Mouse (Mus musculus) right cerebral cortex, postnatal 14 days (tissue): ENCODE measurements around the gene Ptpn5.

Experiments used
- DNase-seq: peaks from one replicate; pipeline ENCODE4 v3.0.0; 2022

Ptpn5 gene

GRCm38 (mm10) chr7:47110511-47110910 is 23.0 kb downstream of the Ptpn5 start:
- DNase-seq, result peak; percentile 59

DNA sequence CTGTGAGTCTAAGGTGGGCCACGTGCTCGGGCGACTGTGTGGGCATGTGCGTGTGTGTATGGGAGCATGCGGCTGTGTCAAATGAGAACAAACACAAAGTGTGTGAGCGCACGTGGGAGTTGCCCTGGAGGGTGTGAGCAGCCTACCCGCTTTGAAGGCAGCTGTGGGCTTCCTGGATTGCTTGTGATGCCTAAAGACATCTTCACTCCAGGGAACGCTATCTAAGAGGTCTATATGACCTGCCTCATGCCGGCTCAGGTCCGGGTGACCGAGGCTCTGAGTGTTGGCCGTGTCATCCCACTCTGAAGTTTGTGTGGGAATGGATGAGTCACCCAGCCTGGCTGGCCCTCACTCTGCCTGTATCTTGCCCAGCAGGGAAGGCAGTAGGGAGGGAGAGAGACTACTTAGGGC is 24.7 kb downstream of the Ptpn5 start:
- DNase-seq, result no peak

DNA sequence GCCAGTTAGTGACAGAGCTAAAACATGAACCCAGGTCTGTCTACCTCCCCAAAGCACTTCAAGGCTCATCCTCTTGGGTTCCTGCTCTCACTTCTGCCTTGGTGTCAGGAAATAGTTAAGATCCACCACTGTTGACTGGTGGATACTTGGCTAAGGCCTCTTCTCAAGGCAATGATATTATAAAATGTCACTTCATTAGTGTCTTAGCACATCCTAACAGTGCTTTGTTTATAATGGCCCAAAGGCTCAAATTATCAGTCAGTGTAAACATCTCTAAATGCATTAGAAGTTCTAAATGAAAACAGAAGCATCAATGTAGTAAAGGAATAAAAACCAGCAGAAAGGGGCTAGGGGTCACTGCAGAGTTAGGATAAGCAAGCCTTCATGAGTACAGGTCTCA is 26.5 kb downstream of the Ptpn5 start:
- DNase-seq, result no peak

GRCm38 (mm10) chr7:47103671-47104414 is 29.6 kb downstream of the Ptpn5 start:
- no peak for DNase-seq

DNA sequence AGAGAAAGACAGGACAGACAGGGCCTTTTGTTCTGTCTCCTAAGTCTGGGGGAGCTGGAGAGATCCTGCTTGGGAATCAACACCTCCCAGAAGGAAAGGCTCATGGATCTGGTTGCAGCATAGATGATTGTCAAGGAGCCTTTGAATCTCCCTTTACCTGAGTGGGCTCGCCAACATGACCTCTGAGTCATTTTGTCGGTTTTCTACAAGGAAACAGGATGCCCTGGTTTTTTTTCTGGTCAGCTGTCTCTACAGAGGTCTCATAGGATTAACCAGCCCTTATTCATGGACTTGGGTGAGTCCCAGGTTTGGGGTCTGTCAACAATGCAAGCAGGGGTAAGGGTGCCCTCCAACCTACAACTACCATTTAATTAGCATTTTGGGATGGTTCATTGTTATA is 30.5 kb downstream of the Ptpn5 start:
- DNase-seq, result no peak

GRCm38 (mm10) chr7:47100615-47101014 is 32.9 kb downstream of the Ptpn5 start:
- no peak for DNase-seq

DNA sequence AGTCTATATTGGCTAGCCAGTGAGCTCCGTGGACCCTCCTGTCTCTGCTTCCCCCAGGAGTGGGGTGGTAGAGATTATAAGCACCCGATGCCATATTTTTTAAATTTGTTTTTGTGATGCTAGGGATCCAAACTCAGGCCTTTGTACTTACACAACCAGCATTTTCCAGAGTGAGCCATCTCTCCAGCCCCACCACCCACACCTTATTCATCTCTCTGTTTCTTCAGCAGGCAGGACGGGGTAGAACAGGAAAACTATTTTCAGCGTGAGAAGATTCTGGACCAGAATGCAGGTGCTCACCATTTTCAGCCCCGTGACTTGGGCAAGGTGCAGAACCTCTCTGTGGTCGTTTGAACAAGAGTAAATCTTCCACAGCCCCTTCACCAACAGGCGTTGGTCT is 34.2 kb downstream of the Ptpn5 start:
- no peak for DNase-seq

DNA sequence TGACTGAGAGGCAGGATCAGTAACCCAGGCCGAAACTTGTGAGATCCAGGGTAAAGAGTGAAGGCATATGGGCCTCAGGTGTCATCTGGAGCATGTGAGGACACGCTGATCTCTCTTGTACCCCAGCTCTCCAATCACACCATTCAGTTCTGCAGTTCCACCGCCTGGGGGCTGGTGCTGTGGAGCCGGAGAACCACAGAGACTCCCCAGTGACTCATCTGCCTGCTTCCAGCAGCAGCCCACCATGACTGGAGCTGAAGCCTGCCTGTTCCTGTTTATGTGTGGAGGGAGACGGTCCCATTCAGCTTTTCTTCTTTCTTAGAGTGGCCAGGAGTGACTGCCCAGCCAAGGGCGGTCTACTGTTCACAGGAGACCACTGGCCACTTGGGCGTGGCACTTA is 35.4 kb downstream of the Ptpn5 start:
- peak; percentile 43 for DNase-seq

- DNase-seq, result no peak
These were observed 38.5 kb downstream of the Ptpn5 start for GRCm38 (mm10) chr7:47094969-47095368.

DNA sequence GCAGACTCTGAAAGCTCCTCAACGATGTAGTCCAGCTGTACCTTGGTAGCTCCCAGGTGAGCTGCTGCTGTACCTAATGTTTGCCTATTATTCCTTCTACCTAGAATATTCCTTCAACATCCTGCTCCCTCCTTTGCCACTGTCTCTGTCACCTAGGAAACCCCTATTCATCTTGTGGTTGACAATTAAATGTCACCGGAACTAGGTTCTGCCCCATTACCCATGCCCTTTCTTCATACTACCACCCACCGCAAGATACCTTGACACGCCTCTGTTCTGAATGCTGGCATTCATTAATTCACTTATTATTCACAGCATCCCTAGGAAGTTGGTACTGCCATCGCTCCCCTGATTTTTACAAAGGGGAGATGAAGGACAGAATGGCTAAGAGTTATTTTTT is 39.5 kb downstream of the Ptpn5 start:
- DNase-seq, result no peak

- DNase-seq, result no peak
These were observed 48.4 kb downstream of the Ptpn5 start for GRCm38 (mm10) chr7:47085075-47085474.

DNA sequence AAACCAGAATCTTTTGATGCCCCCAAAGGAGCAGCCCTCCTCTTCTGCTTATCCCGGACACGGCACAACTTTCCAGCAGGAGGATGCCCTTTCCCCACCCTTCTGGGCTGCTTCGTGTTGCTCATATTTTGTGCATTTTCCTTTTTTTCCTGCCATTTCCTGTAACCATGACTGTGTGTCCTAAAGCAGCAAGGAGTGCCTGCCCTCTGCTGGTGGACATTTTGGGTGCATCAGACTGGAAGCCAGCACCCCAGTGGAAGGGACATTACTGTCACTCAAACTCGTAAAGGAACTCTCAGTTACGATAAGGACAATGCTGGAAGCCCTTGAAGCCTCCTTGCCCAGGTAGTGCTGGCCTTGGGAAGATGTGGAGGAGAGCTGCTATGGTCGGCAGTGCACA is 52.2 kb downstream of the Ptpn5 start:
- peak; percentile 82 for DNase-seq

DNA sequence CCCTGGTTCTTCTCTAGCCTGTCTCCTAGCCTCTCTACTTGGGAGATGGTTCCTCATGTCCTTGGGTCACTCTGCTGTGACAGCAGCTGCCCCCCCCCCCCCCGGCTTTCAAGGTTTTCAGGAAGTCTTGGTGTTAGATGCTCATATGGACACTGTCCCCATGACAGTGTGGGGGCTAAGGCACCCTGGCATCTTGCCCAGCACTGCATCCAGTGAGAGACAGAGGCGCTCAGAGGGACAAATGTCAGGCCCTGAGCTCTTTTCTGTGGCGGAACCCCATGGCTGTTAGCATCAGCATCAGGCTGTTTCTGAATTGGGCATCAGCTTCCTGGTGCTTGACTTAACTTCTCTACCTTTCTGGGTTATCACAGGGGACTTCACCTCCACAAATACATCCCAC is 52.6 kb downstream of the Ptpn5 start:
- peak; percentile 56 for DNase-seq

- peak; percentile 75 for DNase-seq
These were observed 56.0 kb downstream of the Ptpn5 start for GRCm38 (mm10) chr7:47077451-47077850.

DNA sequence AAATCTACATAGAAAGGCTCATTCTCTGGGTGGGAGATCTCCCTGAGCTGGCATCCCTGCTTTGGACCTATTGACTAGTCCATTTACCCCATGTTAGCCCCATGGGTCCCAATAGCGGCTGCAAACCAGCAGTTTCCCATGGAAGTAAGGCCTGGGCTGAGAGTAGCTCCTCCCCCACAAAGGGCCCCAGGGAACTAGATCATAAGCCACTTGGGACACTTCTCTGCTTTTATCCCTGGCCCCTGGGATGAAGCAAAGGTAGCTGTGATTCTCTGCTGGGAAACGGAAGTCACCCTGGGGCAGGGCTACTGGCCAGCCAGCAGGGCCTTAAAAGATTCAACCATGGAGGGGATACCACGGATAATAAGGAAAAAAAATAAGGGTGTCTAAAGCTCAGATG is 56.8 kb downstream of the Ptpn5 start:
- no peak for DNase-seq

- DNase-seq, result no peak
These were observed 57.3 kb downstream of the Ptpn5 start for GRCm38 (mm10) chr7:47076193-47076592.

DNA sequence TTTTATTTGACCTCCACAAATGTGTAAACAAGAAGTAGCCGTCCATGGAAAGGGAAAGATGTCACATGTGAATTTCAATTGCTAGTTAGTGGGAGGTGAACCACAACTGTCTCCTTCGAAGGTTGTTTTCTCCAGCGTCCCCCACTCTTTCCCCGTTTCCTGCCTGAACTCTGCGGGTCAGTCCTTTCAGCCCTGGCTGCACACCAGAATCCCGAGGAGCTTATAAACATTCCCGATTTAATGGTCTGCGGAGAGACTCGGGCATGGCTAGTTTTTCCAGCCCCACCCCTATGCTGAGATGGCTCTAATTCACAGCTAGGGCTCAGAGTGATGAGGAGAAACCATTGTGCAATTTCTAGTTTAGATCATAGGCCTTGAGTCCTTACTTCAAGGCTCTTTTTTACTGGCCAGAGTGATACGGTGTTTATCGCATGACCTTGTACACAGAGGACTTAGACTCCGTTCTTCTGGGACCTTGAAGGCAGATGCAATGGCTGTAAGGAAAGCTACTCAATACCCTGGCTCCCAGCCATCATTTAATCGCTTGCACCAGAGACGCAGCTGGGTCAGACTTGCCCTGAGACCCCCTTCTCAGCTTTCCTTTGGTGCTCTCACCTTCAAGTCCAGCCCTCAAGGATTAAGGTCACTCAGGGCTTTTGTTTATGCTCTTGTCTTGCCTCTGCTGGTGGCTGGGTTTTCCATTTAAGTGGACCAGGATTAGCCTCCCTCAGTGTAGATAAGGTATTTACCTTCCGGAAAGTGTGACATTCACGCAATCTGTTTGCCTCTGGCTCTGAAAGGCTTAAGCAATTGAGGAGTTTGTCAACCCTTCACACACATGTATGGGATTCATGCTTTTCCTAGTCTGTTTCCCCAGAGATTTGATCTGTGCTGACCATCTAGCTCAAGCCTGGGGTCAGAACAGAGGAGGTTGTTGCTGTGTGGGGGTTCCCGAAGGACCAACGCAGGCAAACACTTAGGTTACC is 59.7 kb downstream of the Ptpn5 start:
- no peak for DNase-seq

DNA sequence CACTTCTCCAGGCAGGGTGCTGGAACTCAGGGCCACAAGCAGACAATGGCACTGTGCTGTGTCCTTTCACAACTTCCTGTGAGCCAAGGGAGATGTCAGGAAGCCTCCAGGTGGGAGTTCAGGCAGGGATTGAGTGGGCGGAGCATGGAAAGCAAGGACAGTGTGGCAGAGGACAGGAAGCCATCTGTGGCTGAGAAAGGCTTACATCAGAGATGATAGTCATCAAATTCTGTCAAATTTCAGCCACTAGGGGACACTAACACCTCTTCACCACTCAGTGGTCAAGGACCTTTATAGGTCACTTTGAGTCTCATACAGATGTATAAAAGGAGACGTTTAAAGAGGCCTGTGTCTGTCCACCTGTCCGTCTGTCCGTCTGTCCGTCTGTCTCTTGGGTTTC is 60.9 kb downstream of the Ptpn5 start:
- no peak for DNase-seq

- no peak for DNase-seq
These were observed 65.6 kb downstream of the Ptpn5 start for GRCm38 (mm10) chr7:47067879-47068278.

DNA sequence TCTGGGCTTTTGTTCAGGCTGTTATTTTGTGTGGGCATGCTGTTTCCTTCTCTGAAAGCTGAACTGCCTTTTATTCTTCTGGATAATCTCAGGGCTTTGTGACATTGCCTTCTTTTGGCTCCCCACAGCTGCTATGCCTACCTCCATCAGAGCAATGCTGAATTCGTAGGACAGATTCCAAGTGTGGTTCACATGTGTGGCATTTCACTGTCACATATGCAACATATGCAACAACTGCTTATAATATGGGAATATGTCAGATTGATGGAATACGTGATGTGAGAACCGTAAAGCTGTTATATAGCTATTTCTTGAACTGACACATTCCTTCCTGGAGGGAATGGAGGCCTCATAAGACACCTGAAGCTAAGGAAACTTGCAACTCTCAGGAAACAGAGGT is 66.5 kb downstream of the Ptpn5 start:
- DNase-seq, result no peak

GRCm38 (mm10) chr7:47061560-47061959 is 71.9 kb downstream of the Ptpn5 start:
- no peak for DNase-seq

GRCm38 (mm10) chr7:47059339-47059738 is 74.1 kb downstream of the Ptpn5 start:
- no peak for DNase-seq

DNA sequence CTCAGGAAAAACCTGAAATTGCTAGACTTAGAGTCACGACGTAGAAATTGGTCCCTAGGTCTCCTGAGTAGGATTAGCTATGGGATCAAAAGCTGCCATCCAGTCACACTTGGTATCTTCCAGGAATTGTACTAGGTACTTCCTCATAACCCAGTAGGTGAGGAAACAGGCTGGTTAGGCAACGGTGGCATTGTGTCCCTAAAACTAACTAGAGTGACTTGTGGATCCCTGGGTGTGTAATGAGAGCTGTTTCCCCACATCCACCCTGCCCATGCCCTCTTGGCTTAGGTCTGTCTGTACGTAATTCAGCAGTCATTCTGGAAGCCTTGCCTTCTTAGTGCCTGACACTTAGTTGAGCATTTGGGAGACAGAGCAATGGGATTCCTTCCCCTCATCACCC is 77.2 kb downstream of the Ptpn5 start:
- no peak for DNase-seq

- no peak for DNase-seq
These were observed 77.7 kb downstream of the Ptpn5 start for GRCm38 (mm10) chr7:47055744-47056143.
